Mouse (Mus musculus) inflammation-experienced regulatory T-cells, adult 6 months (primary cell): ENCODE data around the gene Dpt. TPM values are rescaled to one million over a fixed set of nuclear protein-coding genes. Genes with fewer than 3 reads are reported as not detected.
A peak's percentile ranks its signal among the peaks of the same experiment; 100 is the strongest.
"Not testable (repeated sequence)": the region's sequence is repeated elsewhere in the genome, so short reads cannot be mapped to it uniquely, and the experiment has no call there.

Experiments used
- ATAC-seq: one replicate; pipeline ENCODE4 v1.8.0; 2017
- polyA plus RNA-seq, 3 experiments: library from polyadenylated mRNA; unstranded; fragments of 100-300 nt; shearing (Covaris generic); gene quantifications; one replicate each; pipeline ENCODE4 v1.2.1; 2017

The Dpt gene
- under 1 TPM in 2 of 3 experiments, not detected in 1; 0.19 to 0.45 TPM for polyA plus RNA-seq

DNA sequence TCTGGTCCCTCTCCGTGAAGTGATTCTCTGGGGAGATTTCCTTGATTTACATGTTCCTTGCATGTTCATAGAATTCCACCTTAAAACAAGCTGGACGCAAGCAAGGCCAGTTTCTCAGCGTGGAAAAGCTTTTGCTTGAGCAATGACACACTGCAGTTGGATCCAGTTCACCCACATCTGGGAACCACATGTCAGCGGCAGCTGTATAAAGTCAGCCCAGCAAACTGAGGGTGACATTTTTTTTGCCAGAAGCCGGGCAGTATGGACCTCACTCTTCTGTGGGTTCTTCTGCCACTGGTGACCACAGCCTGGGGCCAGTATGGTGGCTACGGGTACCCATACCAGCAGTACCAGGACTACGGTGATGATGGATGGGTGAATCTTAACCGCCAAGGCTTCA, at the start of gene Dpt:
Dpt (plus strand) TSS at position 174 of the 400 bp plus-strand sequence.
- no peak for ATAC-seq

DNA sequence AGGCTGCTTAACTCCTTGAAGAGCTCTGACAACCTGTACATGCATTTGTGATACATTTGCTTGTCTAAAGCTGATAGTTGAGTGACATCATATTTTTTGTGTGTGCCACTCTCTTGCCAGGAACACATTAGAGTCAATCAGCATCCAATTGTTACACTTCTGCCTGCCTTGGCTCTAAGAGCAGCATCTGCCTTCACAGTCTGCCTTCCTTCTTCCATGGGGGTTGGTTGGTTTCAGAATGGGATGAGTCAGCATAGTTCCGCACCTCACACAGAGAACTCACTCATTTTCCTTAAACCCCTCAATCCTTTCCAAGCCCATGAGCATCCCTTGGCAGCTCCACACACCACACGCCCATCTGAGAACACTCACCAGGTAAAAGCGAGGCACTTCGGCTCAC, 42.7 kb upstream of the Dpt start:
- no peak for ATAC-seq

DNA sequence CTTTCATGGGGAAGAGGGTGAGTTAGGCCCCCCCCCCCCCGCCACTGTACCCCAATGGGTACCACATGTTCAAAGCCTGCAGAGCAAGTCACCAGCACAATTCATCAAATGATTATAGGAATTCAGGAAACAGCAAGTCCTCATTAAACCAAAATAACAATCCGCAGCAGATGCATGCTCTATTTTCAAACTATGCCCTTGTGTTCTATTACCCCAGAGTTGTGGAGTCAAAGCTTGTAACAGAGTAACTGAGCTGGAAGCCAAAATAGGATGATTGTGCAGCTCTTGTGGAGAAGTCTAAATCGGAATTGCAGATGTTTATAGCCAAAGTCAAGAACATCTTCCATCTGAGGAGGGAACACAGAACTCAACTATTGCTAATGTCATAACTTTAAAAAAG, 40.8 kb upstream of the Dpt start:
- no peak for ATAC-seq

DNA sequence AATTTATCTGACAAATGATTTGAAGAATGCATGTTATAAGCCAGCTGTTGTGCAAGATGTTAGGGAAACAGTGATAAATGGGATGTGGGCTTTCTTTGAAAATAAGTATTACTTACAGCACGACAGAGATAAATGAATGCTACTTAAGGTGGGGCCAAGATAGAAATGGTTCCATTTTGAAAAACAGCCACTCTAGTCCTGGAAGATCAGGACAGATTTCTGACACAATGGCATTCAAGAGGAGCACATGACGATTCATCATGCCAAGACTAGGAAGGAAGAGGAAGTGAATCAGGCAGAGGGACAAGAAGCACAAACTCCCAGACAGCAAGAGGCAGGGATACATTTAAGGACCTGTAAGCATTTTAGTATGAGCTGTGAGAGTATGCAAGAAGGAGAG, 39.5 kb upstream of the Dpt start:
- ATAC-seq: no peak

DNA sequence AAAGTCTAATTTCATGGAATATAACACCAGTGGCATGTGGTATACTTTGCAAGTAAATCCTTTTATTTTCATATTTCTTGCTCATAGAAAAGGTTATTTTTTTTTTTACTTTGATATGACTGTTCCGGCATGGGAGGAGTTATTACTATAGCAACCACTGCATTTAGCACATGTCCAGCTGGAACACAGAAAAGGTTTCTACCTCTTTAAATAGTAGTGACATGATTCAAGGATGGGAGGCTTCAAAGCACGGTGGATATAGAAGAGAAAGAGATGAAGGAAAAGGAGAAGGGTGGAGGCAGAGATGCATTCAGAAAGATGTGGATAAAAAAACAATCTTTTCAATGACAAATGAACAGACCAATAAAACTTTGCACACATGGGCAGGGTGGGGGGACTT, 38.0 kb upstream of the Dpt start:
- ATAC-seq: no peak

DNA sequence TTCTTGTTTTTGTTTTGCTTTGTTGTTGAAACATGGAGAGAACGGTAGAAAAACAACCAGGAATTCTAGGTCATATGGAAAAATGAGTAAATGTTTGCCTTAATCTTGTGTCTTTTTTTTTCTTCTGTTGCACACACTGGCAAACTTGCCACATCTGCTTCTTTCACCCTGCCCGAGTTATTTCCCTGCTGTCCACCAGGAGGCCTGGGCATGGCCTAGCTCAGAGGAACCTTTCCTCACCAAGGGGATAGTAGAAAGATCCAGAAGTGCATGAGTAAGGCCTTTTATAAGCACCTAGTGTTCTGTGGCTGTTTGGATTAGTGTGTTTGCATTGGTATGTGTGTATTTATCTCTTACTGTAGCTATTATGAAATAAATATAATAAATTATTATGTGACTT, 34.2 kb upstream of the Dpt start:
- ATAC-seq: peak; percentile 46

DNA sequence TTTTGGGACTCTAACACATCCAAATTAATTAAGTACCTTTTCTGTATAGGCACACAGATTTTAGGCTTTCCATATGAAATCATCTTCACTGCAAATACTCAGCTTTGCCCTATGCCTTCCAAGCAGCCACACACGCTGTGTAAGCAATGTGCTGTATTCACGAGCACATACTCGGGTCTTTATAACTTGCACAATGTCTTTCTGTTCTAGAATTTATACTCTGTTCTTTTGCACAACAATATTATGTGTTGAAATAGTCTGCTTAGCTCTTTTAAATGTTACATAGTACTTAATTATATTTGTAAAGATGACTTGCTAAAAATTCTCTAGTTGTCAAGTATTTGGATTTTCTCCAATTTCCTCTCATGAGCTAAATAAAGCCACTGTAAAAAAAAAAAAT, 29.8 kb upstream of the Dpt start:
- ATAC-seq: no peak

DNA sequence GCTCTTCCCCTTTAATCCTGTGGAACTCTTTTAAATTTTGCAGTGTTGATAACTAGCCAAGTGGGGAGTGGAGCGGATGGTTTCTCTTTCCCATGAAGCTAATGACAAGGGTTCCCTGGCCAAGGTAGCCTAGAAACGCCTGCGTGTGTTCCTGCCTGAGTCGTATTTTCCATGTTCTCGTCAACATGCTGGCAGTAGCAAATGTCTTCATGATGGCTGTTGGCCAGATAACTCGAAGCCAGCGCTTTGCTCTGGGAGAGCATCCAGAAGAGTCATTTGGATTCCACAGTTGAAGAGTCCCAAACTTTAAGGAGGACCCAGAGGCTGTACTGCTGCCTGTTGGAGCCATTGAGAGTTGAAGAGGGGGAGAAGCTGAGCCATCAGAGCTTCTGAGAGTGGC, 25.8 kb upstream of the Dpt start:
- ATAC-seq: no peak

DNA sequence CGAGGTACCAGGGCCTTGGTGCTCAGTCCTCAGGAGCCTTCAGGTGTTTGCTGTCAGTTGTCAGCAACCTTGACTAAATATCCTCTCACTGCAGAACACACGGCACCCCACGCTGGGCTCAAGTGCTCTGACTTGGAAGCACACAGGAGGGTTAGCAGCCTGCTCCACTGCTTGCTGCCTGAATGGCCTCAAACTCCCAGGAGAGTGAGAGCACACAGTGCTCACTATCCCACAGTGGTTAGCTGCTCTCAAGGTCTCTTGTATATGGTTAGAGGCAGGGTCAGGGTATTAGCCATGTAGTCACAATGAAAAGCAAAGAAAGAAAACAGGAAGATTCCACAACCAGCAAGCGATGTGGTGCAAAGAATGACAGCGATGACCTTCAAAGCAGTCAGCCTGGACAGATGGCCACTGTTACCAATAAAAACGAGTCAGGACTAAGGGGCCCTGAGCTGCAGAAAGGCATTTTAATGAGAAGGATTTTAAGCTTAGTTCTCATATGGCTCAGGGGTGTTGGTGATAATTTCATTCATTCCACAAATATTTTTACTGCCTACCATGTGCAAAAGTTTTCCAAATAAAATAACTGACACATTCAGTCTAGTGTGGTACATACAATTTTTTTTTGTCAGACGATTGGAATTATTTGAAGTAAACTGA, 15.5 kb upstream of the Dpt start:
- no peak for ATAC-seq

DNA sequence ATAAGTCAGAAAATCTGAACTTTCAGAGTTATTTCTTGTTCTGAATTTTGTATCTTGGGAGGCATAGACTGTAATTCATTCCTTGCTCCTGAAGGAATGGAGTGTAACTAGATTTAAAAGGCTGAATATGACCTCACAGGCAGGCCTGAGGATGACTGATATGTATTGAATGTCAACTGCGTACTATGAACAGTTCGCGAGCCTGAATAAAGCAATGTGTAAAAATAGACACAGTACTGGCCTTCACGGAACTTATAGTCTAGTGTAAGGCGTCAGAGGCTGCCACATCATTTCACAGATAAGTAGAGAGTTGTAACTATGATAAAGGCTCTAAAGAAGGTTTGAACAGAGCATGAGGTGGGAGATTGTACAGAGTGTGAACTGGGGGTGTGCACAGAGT, 10.3 kb upstream of the Dpt start:
- no peak for ATAC-seq

DNA sequence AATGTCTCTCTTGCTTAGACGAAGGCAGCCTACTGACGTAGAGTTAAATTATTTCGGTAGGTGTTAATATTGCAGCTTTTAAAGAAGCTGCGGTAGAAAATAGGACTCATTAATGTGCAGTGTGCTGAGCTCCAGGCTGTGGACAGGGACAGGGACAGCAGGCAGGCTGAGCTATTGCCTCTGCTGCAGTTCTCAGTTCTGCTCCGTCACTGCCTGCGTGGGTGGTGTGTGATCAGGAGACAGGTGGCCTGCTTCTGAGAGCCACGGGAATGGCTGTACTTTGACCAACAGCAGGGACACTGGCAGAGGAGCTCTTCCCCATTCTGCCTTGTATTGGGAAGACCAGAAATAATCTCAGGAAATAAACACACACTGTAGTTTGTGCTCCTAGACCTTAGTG, 8.7 kb upstream of the Dpt start:
- no peak for ATAC-seq

DNA sequence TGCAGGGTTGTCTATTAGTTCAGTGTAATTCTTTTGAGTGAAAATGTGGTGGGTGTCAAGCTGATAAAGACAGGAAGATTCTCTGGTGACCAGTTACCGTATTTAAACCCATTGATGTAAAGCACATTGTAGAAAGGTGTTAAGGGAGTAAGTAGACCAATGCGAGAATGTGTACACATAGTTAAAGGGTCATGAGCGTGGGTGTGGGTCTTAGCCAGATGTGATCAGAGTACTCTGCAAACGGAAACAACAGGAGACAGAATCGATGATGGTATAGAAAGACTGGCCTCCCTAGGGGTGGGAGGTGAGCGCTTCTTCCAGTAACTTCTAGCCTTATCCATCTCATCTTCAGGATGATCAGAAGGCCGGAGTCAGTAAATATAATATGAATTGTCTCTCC, 8.2 kb upstream of the Dpt start:
- ATAC-seq: no peak

DNA sequence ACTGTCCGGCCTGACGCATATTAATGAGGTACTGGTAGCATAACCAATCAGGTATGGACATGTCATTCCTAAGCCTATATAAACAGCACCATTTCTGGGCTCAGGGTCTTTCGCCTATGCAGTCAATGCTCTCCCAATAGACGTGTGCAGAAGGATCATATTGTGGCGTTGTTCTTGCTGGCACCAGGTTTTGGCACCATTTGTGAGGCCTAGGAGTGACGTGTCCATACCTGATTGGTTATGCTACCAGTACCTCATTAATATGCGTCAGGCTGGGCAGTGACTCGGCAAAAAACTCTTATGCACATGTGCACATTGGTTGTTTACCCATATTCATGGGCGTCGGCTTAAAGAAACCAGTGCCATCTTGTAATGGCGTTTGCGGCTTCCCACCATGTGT, 6.1 kb upstream of the Dpt start:
- not testable (repeated sequence) for ATAC-seq

DNA sequence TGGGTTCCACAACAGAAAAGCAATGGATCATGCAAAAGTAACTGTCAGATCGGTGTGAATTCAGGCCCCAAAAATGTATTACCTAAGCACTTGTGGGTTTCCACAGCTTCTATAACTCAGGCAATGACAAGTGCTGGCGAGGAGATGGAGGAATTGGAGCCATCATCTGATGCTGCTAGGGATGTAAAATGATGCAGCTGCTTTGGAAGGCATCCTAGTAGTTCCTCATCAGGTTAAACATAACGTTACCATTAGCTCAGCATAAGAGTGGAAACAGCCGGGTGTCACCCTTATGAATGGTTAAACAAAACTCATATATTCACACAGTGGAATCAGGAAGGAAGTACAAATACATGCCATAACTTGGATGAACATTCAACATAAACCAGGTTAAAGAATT, 3.4 kb upstream of the Dpt start:
- ATAC-seq: no peak

DNA sequence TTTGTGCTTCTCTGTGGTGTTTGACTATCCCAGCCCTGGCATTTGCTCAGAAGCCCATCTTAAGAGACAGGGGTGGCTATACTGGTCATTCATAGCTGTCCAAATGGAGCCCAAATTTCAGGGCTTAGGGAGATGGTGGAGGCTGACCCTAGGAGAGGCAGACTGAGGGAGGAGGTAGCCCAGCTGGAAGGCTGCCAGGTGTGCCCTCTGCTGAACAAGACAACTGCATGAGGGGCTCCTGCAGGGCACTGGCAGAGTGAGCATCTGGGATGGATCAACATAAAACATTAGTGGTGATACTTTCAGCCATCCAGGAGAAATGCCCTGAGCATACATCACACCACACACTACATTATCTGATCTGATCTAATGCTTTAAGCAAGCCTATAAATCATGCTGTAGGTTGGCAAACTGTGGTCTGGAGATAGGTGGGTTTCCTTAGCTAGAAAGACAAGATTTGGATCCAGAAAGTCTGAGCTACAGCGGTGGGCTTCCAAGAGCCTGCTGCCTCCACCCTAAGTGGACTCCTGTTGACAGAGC, 1.4 kb downstream of the Dpt start:
- no peak for ATAC-seq

DNA sequence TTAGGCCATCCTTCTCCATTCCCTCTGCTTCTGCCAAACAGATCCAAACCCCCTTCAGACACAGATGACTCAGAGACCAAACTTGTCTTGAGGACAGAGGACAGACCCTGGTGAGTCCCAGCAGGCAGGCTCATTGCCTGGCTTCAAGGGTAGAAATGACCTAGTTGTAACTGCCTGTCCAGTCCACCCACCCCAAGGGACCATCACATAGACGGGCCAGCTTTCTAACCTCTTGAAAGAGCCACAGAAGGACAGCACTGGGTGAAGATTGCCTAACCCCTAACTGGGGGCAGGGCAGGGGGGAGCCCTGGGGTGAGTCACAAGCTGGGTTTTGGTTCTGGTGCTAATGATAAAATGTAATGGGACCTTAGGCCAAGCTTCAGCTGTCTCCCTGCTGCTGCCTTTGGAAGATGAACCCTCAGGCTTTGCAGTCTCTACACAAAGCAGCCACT, 2.1 kb downstream of the Dpt start:
- ATAC-seq: no peak

DNA sequence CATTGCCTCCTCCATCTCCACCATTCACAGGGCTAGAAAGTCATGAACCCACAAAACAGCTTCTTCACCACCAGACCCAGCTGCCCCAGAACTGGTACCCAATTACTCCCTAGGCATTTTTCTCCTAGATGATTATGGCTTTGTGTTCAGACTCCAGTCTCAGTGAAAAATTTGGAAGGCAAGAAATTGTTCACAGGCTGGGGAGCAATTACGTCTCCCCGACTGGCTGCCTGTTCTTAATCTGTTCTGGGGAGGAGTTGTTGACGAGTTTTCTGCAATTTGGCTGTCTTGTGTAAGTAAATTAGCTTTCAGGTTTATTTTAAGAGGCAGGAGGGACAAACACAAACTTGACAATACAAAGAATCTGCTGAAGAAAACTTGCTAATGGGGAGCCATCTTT, 2.7 kb downstream of the Dpt start:
- ATAC-seq: no peak

DNA sequence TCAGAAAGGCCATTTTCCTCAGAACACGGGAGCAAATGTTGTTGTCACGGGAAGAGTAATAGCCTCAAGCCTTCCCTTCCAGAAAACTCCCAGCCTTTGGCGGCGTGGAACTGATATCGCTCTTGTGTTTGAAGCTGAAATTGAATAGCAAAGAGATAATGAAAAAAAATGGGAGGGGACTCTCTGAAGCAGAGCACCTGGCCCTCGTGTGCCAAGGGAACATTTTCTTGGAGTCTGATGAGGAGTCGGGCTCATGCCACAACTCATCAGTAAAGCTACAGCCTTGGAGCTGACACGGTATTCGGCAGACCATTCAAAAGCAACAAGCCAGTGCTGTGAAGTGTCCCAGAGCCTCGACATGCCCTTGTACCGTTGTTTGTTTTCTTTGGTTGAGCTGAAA, 7.8 kb downstream of the Dpt start:
- ATAC-seq: no peak

DNA sequence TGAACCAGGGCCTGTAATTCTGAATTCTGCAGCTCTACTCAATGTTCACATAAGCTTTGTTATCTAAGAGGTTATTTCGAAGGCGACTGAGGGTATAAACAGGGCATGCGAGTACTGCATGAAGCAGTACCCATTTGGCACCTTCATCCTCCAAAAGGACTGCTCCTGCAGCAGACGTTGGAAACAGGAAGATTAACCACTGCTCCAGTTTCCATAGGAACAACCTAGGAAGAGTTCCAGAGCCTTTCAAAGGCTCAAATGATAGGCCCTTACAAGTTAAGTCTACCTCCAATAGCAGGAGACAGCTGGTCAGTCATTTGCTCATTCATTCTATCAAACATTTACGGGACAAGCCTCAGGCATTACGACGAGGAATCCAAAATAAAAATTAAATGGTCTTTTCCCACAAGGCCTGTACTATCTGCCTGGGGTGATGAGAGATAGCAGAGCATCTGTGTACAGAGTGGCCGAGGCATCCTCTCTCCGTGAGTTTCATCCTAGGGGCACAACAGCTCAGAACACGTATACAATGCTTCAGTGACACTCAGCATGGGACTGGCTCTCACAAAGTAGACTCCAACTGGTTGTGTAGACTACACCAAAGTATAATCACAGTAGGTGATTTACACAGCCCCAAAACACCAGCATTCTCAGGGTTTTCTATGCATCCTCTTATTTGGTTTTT, 8.4 kb downstream of the Dpt start:
- no peak for ATAC-seq

DNA sequence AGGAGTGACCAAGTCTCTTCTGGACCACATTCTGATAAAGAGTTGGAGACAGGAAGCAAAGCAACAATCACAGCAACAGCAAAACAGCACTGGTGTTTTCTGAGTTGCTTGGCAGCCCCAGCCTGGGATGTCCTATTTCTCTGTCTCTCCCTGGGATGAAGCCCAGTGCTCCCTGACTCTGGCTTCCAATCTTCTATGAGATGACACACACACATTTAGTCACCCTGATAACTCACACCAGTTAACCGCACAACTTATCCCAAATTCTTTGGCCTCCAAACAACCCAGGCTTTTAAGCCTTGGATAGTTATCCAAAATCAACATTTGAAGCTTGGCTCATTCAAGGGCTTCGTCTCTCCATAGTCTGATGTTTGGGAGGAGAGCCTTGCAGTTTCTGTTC, 12.9 kb downstream of the Dpt start:
- ATAC-seq: no peak

DNA sequence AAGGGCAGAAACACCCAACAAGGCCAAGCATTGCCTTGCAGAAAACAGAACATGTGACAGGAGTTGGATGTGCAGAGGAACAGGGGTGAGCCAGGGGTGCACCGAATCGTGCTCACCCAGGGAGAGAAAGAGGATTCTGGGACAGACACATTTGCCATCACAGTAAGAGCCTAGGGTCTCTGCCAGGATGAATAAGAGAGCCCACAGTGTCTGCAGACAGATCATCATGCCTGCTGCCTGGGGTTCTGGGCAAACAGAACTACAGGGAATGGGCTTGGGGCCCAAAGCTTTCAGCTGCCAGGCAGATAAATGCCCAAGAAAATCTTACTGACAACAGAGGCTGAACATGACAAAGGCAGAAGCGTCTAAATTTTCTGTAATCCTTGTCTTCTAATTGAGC, 14.9 kb downstream of the Dpt start:
- ATAC-seq: no peak

DNA sequence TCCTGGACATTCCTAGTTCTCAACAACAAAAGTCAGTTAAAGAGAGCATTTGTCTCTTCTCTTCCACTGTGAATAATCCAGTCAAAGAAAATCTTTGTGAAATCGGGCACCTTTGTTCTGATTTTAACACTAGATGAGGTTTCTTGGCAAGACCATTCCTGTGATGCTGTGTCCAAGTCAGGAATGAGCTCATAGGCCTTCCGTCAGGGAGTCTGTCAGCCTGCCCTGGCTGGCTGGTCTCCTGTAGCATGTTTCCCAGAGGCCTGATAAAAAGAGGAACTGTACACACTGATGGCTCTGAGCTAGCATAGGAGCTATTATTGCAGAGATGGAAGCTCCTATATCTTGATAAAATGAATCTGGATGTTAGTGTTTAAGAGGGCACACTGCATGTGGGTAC, 17.8 kb downstream of the Dpt start:
- ATAC-seq: no peak

DNA sequence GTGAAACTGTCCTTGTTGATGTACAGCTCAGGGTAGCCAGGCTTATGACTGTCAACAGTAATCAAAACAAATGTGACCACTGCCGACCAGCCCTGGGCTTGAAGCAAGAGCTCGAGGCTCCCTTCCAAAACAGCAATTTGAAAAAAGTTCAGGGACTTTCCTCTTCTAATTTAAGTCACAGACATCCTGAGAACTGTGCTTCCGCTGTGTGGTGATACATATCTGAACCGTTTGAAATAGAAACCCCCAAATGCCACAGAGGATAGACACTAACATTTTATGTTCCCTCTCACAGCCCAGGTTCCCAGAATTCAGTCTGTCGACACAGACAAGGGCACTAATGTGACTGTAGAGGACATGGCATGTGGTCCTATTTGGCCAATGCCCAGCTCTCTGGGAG, 18.9 kb downstream of the Dpt start:
- peak; percentile 90 for ATAC-seq

DNA sequence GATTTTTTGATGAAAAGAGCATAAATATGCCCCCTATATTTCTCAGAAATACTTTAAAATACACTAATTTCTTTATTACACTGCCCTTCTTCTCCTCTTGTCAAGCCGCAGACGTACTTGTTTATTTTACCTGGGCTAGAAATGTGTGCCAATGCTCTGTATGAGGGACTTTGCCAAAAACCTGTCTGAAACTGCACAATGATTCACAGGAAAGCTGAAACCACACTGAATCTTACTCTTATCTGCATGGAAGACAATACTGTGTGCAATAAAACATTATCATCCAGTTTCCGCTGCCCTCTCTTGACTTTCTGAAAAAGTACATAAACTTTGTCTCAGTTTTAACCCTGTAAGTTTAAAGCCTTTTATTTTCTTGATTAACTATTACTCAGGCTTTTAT, 20.9 kb downstream of the Dpt start:
- ATAC-seq: no peak

DNA sequence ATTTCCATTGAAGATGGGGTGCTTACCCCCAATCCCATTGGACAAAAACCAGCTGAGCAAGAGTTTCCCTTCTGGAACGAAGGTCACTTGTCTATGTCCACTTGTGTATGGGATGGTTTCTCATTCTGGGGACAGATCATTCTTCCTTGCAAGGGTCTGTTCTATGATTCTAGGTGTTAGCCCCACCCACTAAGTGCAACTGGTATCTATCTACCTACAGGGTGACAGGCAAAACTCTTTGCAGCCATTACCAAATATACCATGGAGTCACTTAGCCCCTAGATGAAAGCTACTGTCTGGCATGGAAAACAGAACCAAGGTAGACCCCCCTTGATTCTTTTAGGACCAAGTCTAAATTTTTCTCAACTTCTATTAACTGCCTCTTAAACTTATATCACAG, 24.9 kb downstream of the Dpt start:
- ATAC-seq: no peak
